Mouse (Mus musculus) hindbrain, embryonic 16.5 days (tissue): ENCODE data around the gene Zfand3. TPM values are rescaled to one million over a fixed set of nuclear protein-coding genes. Genes with fewer than 3 reads are reported as not detected.

Source experiments
- ATAC-seq: fragments of 200-750 bp; cut with Nextera tagmentation; 2 replicates; pipeline ENCODE4 v1.8.0; 2017; ENCODE audit warnings: moderate TSS enrichment, moderate library complexity
- H3K27ac ChIP-seq: fragments of 300-500 bp; sonication (generic); 2 replicates; pipeline ENCODE4 v1.5.1; 2014; ENCODE audit warnings: low read depth, mild to moderate bottlenecking, control low read depth, low read length, moderate library complexity
- H3K27me3 ChIP-seq: fragments of 300-500 bp; sonication (generic); replicated peaks from 2 replicates; pipeline ENCODE4 v1.6.1; 2014; ENCODE audit warnings: low read length; ENCODE audit not compliant: control insufficient read depth, insufficient read depth
- H3K36me3 ChIP-seq: fragments of 300-500 bp; sonication (generic); 2 replicates; pipeline ENCODE4 v1.6.1; 2014; ENCODE audit warnings: mild to moderate bottlenecking, low read length, moderate library complexity, mixed read lengths; ENCODE audit not compliant: control insufficient read depth, insufficient read depth
- H3K4me1 ChIP-seq: fragments of 300-500 bp; sonication (generic); 2 replicates; pipeline ENCODE4 v1.6.1; 2014; ENCODE audit warnings: low read depth, low read length; ENCODE audit not compliant: control insufficient read depth, insufficient read depth
- H3K4me2 ChIP-seq: fragments of 300-500 bp; sonication (generic); 2 replicates; pipeline ENCODE4 v1.6.1; 2014; ENCODE audit warnings: mild to moderate bottlenecking, low read length, control low read depth, moderate library complexity
- H3K4me3 ChIP-seq: fragments of 300-500 bp; sonication (generic); 2 replicates; pipeline ENCODE4 v1.5.1; 2014; ENCODE audit warnings: mild to moderate bottlenecking, low read length, control low read depth, moderate library complexity
- H3K9ac ChIP-seq: fragments of 300-500 bp; sonication (generic); 2 replicates; pipeline ENCODE4 v1.6.1; 2014; ENCODE audit warnings: low read depth, mild to moderate bottlenecking, control low read depth, low read length, moderate library complexity
- H3K9me3 ChIP-seq: fragments of 300-500 bp; sonication (generic); 2 replicates; pipeline ENCODE4 v1.6.1; 2014; ENCODE audit warnings: mild to moderate bottlenecking, low read length, moderate library complexity; ENCODE audit not compliant: control insufficient read depth
- WGBS: fragments of 180-500 bp; shearing (Covaris S2); extraction: QIAGEN DNeasy Blood & Tissue Kit; methylation state at CpG from one replicate; pipeline ENCODE4 v1.1.7; 2014; 5-methylcytosine and 5-hydroxymethylcytosine counted together
- polyA plus RNA-seq: library from polyadenylated mRNA; unstranded; fragments of >200 nt; fragmentation: Nextera tagmentation; extraction: Ambion mirVana; gene quantifications from 2 replicates; pipeline ENCODE4 v1.2.1, GENCODE M21; 2015

The Zfand3 gene
- polyA plus RNA-seq, 1 experiment from 2014 or later: 53.3 TPM

DNA sequence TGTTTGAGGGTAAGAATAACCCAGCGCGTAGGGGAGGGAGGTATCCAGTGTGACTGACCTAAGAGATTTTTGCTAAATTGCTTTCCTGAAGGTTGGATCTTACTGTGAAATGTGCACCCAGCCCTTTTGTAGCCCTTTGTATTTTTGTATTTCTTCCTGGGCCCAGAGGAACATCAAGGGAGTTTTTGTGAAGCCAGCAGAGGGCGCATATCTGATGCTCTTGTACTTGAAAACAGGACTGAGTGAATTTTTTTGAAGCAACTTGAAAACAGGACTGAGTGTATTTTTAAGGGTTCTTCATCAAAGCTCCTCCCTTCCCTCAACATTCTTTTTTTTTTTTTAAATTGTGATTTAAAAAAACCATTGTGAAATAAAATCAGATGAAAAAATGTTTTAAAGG lies 110.2 kb downstream of the Zfand3 start:
- Histone ChIP-seq H3K4me3 (no peak overlapping the region), H3K4me2 (no peak overlapping the region), H3K36me3 (no peaks in the 10 kb centered on the region), H3K9me3 (no peaks in the 10 kb centered on the region), H3K27me3 (no peaks in the 10 kb centered on the region), H3K4me1 (peaks cover 14% of the 10 kb centered on the region), H3K9ac (no peak overlapping the region), H3K27ac (no peak overlapping the region)
- WGBS: 82% methylated on average over 3 of the region's 3 CpGs
- no peak for ATAC-seq

DNA sequence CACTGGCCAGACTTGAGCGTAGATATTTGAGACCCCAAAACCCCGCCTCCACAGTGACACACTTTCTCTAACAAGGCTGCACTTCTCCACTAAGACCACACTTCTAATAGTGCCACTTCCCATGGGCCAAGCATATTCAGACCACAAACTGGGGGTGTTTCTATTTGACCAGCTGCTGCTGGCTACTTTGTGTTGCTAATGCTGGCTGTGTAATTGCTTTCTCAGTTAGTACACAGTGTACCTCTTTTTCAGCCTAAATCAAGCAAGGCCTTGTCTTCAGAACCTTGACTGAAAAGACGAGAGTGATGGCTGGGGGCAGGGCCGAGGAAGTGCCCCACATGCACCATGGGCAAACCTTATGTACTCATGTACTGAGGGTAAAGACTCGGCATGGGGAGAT lies 111.7 kb downstream of the Zfand3 start:
- Histone ChIP-seq H3K9me3 (no peaks in the 10 kb centered on the region), H3K36me3 (no peaks in the 10 kb centered on the region), H3K27me3 (no peaks in the 10 kb centered on the region), H3K4me1 (peaks cover 8% of the 10 kb centered on the region), H3K4me2 (no peak overlapping the region), H3K27ac (no peak overlapping the region), H3K9ac (no peak overlapping the region), H3K4me3 (no peak overlapping the region)
- WGBS: 72% methylated on average over 5 of the region's 5 CpGs
- ATAC-seq: peak; percentile 90

- Histone ChIP-seq H3K9me3 (no peaks in the 10 kb centered on the region), H3K27ac (no peak overlapping the region), H3K36me3 (no peaks in the 10 kb centered on the region), H3K9ac (no peak overlapping the region), H3K4me1 (peaks cover under 1% of the 10 kb centered on the region; the same call in 1 of the 2 replicates), H3K4me3 (no peak overlapping the region), H3K4me2 (no peak overlapping the region), H3K27me3 (no peaks in the 10 kb centered on the region)
- ATAC-seq: no peak
- 72% methylated on average over 5 of the region's 5 CpGs for WGBS
Observed at GRCm38 (mm10) chr17:30118036-30118435, 113.5 kb downstream of the Zfand3 start.

DNA sequence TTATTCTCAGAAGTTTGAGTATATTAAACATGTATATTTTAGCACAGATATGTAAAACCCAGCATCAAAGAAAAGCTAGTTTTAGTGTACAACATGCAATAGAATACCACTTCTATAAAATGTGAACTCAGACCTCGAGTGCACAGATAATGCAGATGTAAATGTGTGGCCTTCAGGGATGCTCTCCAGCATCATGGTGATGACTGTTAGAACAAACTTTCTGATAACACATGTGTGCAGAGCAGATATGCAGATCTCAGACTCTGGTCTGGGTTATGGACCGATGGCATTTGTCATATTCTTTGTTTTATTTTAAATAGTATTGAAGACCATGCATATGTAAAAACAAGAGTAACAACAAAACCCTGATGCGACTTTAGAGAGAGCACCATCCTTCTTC lies 117.7 kb downstream of the Zfand3 start:
- ATAC-seq: no peak
- no peaks in the 10 kb centered on the region for H3K36me3 ChIP-seq
- H3K4me3 ChIP-seq: no peak overlapping the region
- H3K27me3 ChIP-seq: no peaks in the 10 kb centered on the region
- no peak overlapping the region for H3K9ac ChIP-seq
- H3K9me3 ChIP-seq: no peaks in the 10 kb centered on the region
- no peak overlapping the region for H3K27ac ChIP-seq
- H3K4me1 ChIP-seq: no peaks in the 10 kb centered on the region; the same call in 1 of the 2 replicates
- H3K4me2 ChIP-seq: no peak overlapping the region
- WGBS: 93% methylated on average over 3 of the region's 3 CpGs

GRCm38 (mm10) chr17:30128456-30128855 lies 123.9 kb downstream of the Zfand3 start:
- H3K4me1 ChIP-seq: peaks cover 6% of the 10 kb centered on the region
- H3K36me3 ChIP-seq: no peaks in the 10 kb centered on the region
- H3K27ac ChIP-seq: no peak overlapping the region
- no peaks in the 10 kb centered on the region for H3K27me3 ChIP-seq
- no peak overlapping the region for H3K4me2 ChIP-seq
- H3K9me3 ChIP-seq: no peaks in the 10 kb centered on the region
- no peak overlapping the region for H3K9ac ChIP-seq
- WGBS: 69% methylated on average over 6 of the region's 6 CpGs
- no peak for ATAC-seq
- H3K4me3 ChIP-seq: no peak overlapping the region

DNA sequence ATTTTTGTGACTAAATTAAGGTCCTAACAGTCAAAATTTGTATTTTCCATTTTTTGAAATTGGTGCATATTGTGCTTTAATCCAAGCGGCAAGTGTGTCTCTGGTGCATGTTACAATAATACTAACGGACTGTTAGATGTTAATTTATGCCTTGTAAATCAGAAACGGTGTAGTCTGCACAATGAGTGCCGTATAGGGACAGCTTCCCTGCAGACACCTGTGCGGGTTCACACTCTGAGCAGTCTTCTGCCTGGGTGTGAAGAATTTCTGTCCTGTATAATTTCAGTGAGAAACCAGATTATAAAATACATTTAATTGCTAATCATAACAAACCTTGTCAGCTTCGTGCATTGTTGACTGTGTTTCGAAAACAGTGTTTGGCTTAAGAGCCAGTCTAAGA lies 124.7 kb downstream of the Zfand3 start:
- no peak overlapping the region for H3K4me2 ChIP-seq
- H3K9ac ChIP-seq: no peak overlapping the region
- H3K4me1 ChIP-seq: peaks cover 6% of the 10 kb centered on the region
- H3K4me3 ChIP-seq: no peak overlapping the region
- no peak overlapping the region for H3K27ac ChIP-seq
- no peaks in the 10 kb centered on the region for H3K9me3 ChIP-seq
- H3K36me3 ChIP-seq: no peaks in the 10 kb centered on the region
- 58% methylated on average over 7 of the region's 7 CpGs for WGBS
- no peaks in the 10 kb centered on the region for H3K27me3 ChIP-seq
- no peak for ATAC-seq

DNA sequence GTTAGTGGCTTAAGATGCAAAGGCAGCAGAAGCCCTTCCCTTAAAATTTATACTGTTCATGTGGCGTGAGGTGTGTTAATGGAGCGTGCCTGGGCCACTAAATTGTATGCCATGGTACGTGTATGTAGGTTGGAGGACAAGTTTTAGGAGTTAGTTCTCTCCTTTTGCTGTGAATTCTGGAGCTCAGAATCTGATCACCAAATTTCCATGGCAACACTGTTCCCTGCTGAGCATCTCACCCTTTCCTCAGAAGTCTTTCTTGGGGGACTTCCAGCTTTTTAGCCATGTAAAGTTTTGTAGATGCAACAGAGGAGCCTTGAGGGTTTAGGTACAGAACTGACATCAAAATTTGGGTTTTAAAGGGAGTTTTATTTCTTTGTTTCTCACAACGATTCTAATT lies 125.8 kb downstream of the Zfand3 start:
- 74% methylated on average over 4 of the region's 4 CpGs for WGBS

DNA sequence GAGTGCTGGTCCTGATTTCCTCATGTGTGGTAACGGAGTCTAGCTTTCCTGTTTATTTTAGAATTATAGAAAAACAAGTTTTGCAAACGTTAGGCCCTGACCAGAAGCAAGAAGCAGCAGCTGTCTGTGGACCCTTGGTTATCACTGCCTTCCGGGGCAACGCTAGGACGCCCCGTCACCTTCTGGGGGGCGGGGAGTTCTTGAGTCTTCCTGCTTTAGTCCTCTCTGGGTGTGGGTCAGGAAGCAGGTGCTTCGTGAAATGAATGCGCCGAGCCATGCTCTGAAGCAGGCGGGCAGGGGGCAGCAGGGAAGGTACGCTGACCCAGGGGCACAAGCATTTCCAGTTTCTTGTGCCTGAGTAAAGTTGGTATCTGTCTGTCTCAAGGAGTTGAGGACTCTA lies 129.1 kb downstream of the Zfand3 start:
- H3K27ac ChIP-seq: no peak overlapping the region
- H3K4me1 ChIP-seq: peaks cover 6% of the 10 kb centered on the region
- ATAC-seq: no peak
- H3K36me3 ChIP-seq: no peaks in the 10 kb centered on the region
- WGBS: 86% methylated on average over 12 of the region's 12 CpGs
- H3K9ac ChIP-seq: no peak overlapping the region
- H3K27me3 ChIP-seq: no peaks in the 10 kb centered on the region
- no peak overlapping the region for H3K4me3 ChIP-seq
- no peak overlapping the region for H3K4me2 ChIP-seq
- no peaks in the 10 kb centered on the region for H3K9me3 ChIP-seq

More for the DNA sequence above, 125.8 kb downstream of the Zfand3 start:
- H3K36me3 ChIP-seq: no peaks in the 10 kb centered on the region
- H3K27me3 ChIP-seq: no peaks in the 10 kb centered on the region
- H3K4me2 ChIP-seq: no peak overlapping the region
- H3K27ac ChIP-seq: no peak overlapping the region
- peaks cover 6% of the 10 kb centered on the region for H3K4me1 ChIP-seq
- ATAC-seq: no peak
- no peak overlapping the region for H3K4me3 ChIP-seq
- H3K9ac ChIP-seq: no peak overlapping the region
- H3K9me3 ChIP-seq: no peaks in the 10 kb centered on the region

DNA sequence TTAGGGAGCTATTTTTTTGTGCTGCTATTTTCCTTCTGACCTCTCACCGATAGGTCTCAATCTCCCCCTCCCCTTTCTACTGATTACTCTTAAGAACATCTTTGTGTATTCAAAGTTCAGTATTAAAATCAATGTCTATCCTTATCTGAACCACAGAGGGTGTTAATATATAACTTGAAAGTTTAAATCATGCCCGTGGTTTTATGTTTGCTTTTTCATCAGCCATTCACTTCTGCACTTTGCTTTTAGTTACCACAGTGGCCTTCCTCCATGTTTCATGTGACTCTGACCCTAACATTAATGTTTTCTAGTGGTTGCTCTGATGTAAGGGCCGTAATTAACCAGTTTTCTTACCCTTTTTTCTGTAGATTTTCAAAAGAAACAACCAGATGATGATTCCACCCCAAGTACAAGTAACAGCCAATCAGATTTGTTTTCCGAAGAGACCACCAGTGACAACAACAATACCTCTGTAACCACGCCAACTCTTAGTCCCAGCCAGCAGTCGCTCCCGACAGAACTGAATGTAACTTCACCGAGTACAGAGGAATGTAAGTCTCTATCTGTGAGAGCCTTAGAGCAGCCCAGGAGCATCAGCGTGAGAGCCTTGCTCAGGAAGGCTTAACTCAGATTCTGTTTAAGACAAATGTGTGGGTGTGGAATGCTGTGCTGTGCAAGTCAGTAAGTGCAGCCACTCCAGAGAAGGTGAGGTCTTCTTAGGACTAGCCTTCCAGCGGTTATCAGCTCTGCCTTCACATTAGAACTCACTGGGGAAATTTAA lies 130.6 kb downstream of the Zfand3 start:
- no peak overlapping the region for H3K9ac ChIP-seq
- H3K4me1 ChIP-seq: peaks cover 4% of the 10 kb centered on the region
- no peak overlapping the region for H3K4me2 ChIP-seq
- 64% methylated on average over 10 of the region's 10 CpGs for WGBS
- H3K27ac ChIP-seq: no peak overlapping the region
- ATAC-seq: no peak
- no peaks in the 10 kb centered on the region for H3K36me3 ChIP-seq
- H3K4me3 ChIP-seq: no peak overlapping the region
- no peaks in the 10 kb centered on the region for H3K9me3 ChIP-seq
- H3K27me3 ChIP-seq: no peaks in the 10 kb centered on the region
